Mouse (Mus musculus) erythroblast, embryonic 14.5 days (primary cell): ENCODE data around the gene Ahdc1.

Experiments
- GATA1 ChIP-seq: IDR thresholded peaks from 2 replicates; pipeline ENCODE4 v1.6.1; 2012; ENCODE audit warnings: low read length, inconsistent platforms, mixed read lengths
- TAL1 ChIP-seq: IDR thresholded peaks from 3 replicates; pipeline ENCODE4 v1.6.1; 2012; ENCODE audit warnings: low read length, inconsistent platforms, mixed read lengths

- TF ChIP-seq GATA1 (no peak), TAL1 (no peak)
Measured at GRCm38 (mm10) chr4:133074894-133075572, 64.0 kb downstream of the Ahdc1 start.
